Mouse (Mus musculus) testis, adult 2 months (tissue): ENCODE results near the gene Cd151. TPM values are rescaled to one million over a fixed set of nuclear protein-coding genes. Genes with fewer than 3 reads are reported as not detected.
A peak's percentile ranks its signal among the peaks of the same experiment; 100 is the strongest.

Experiments used
- H3K27ac ChIP-seq: fragments of 200-500 bp; 2 replicates; pipeline ENCODE4 v1.5.1; 2012; ENCODE audit warnings: low read depth, low read length; ENCODE audit not compliant: control insufficient read depth, insufficient read depth
- H3K27me3 ChIP-seq: fragments of 200-500 bp; 2 replicates; pipeline ENCODE4 v1.6.1; 2012; ENCODE audit warnings: mild to moderate bottlenecking, low read length, moderate library complexity; ENCODE audit not compliant: control insufficient read depth, insufficient read depth
- H3K36me3 ChIP-seq: fragments of 200-500 bp; 2 replicates; pipeline ENCODE4 v1.6.1; 2012; ENCODE audit warnings: mild to moderate bottlenecking, low read length; ENCODE audit not compliant: control insufficient read depth, insufficient read depth
- H3K4me1 ChIP-seq: fragments of 200-500 bp; 2 replicates; pipeline ENCODE4 v1.6.1; 2012; ENCODE audit warnings: low read length; ENCODE audit not compliant: control insufficient read depth, insufficient read depth
- H3K4me3 ChIP-seq: fragments of 200-500 bp; 2 replicates; pipeline ENCODE4 v1.5.1; 2012; ENCODE audit warnings: low read depth, mild to moderate bottlenecking, low read length, moderate library complexity, mixed read lengths; ENCODE audit not compliant: control insufficient read depth
- CTCF ChIP-seq: fragments of 200-500 bp; IDR thresholded peaks from 2 replicates; pipeline ENCODE4 v1.5.1; 2012; ENCODE audit warnings: low read depth, mild to moderate bottlenecking, inconsistent platforms, low read length, moderate library complexity; ENCODE audit not compliant: control insufficient read depth, insufficient read depth, insufficient replicate concordance
- POLR2A ChIP-seq: fragments of 200-500 bp; IDR thresholded peaks from 2 replicates; pipeline ENCODE4 v1.6.1; 2012; ENCODE audit warnings: low read depth, mild to moderate bottlenecking, inconsistent platforms, low read length, moderate library complexity; ENCODE audit not compliant: control insufficient read depth
- polyA plus RNA-seq: library from polyadenylated mRNA; depleted of rRNA; stranded (reverse); fragments of >200 nt; gene quantifications from 2 replicates; pipeline ENCODE4 v1.2.3, GENCODE M21; 2012

Cd151 gene
- polyA plus RNA-seq, 1 experiment = 104 TPM

GRCm38 (mm10) chr7:141432741-141433516 lies 34.3 kb upstream of the Cd151 start:
- H3K36me3 ChIP-seq = no peaks in the 10 kb centered on the region
- H3K27ac ChIP-seq = no peak overlapping the region
- no peaks in the 10 kb centered on the region for H3K27me3 ChIP-seq
- H3K4me3 ChIP-seq = no peak overlapping the region
- TF ChIP-seq CTCF (no peak), POLR2A (no peak)
- H3K4me1 ChIP-seq = peaks cover 8% of the 10 kb centered on the region

- no peak for TF ChIP-seq CTCF
- 0 out of 2 replicates have a peak, but pooled peaks have one; percentile 15 for TF ChIP-seq POLR2A
- H3K4me3 ChIP-seq = no peak overlapping the region
- no peaks in the 10 kb centered on the region for H3K27me3 ChIP-seq
- H3K27ac ChIP-seq = no peak overlapping the region
- peaks cover 8% of the 10 kb centered on the region for H3K4me1 ChIP-seq
- no peaks in the 10 kb centered on the region for H3K36me3 ChIP-seq
Measured at GRCm38 (mm10) chr7:141433517-141434400, 33.4 kb upstream of the Cd151 start.

- H3K4me3 ChIP-seq = 0 out of 2 replicates have a peak overlapping the region, but pooled peaks have one; percentile 47
- peaks cover 3% of the 10 kb centered on the region; the same call in 1 of the 2 replicates for H3K4me1 ChIP-seq
- no peaks in the 10 kb centered on the region for H3K36me3 ChIP-seq
- TF ChIP-seq POLR2A (no peak), CTCF (no peak)
- H3K27ac ChIP-seq = no peak overlapping the region
- H3K27me3 ChIP-seq = no peaks in the 10 kb centered on the region
Measured at GRCm38 (mm10) chr7:141434464-141434863, 32.7 kb upstream of the Cd151 start.

GRCm38 (mm10) chr7:141435129-141435855 lies 31.9 kb upstream of the Cd151 start:
- H3K27me3 ChIP-seq = no peaks in the 10 kb centered on the region
- TF ChIP-seq POLR2A (0 out of 2 replicates have a peak, but pooled peaks have one; percentile 26), CTCF (no peak)
- H3K4me1 ChIP-seq = peaks cover 3% of the 10 kb centered on the region; the same call in 1 of the 2 replicates
- H3K4me3 ChIP-seq = peak overlapping the region; percentile 47
- H3K27ac ChIP-seq = no peak overlapping the region
- H3K36me3 ChIP-seq = no peaks in the 10 kb centered on the region

- Histone ChIP-seq H3K4me3 (no peak overlapping the region), H3K27ac (no peak overlapping the region), H3K36me3 (no peaks in the 10 kb centered on the region), H3K4me1 (peaks cover 3% of the 10 kb centered on the region; the same call in 1 of the 2 replicates), H3K27me3 (no peaks in the 10 kb centered on the region)
- no peak for TF ChIP-seq POLR2A
- TF ChIP-seq CTCF = no peak
Measured at GRCm38 (mm10) chr7:141435856-141436522, 31.2 kb upstream of the Cd151 start.

GRCm38 (mm10) chr7:141436523-141436892 lies 30.7 kb upstream of the Cd151 start:
- no peaks in the 10 kb centered on the region for H3K27me3 ChIP-seq
- peaks cover 3% of the 10 kb centered on the region; the same call in 1 of the 2 replicates for H3K4me1 ChIP-seq
- TF ChIP-seq CTCF (no peak), POLR2A (no peak)
- no peaks in the 10 kb centered on the region for H3K36me3 ChIP-seq
- H3K27ac ChIP-seq = no peak overlapping the region
- H3K4me3 ChIP-seq = no peak overlapping the region
